Mouse (Mus musculus) stomach, postnatal 0 days (tissue): ENCODE data around the gene Ttc30a2. TPM values are rescaled to one million over a fixed set of nuclear protein-coding genes. Genes with fewer than 3 reads are reported as not detected.

Experiments used
- ATAC-seq: fragments of 200-750 bp; cut with Nextera tagmentation; 2 replicates; pipeline ENCODE4 v1.8.0; 2017; ENCODE audit not compliant: low FRiP score, low TSS enrichment
- DNase-seq: peaks from one replicate; pipeline ENCODE4 v3.0.0-alpha.2; 2016; ENCODE audit warnings: low spot score
- H3K27ac ChIP-seq: fragments of 300-500 bp; sonication (generic); replicated peaks from 2 replicates; pipeline ENCODE4 v1.5.1; 2014; ENCODE audit warnings: mild to moderate bottlenecking, control low read depth
- H3K27me3 ChIP-seq: fragments of 300-500 bp; sonication (generic); 2 replicates; pipeline ENCODE4 v1.6.1; 2014; ENCODE audit warnings: low read length; ENCODE audit not compliant: control insufficient read depth, insufficient read depth
- H3K36me3 ChIP-seq: fragments of 300-500 bp; sonication (generic); 2 replicates; pipeline ENCODE4 v1.6.1; 2014; ENCODE audit warnings: low read length, mixed read lengths; ENCODE audit not compliant: control insufficient read depth, insufficient read depth
- H3K4me1 ChIP-seq: fragments of 300-500 bp; sonication (generic); replicated peaks from 2 replicates; pipeline ENCODE4 v1.6.1; 2014; ENCODE audit warnings: antibody characterized with exemption; ENCODE audit not compliant: control insufficient read depth, insufficient read depth
- H3K4me2 ChIP-seq: fragments of 300-500 bp; sonication (generic); replicated peaks from 2 replicates; pipeline ENCODE4 v1.6.1; 2014; ENCODE audit warnings: low read depth, mild to moderate bottlenecking, control low read depth, moderate library complexity
- H3K4me3 ChIP-seq: fragments of 300-500 bp; sonication (generic); 2 replicates; pipeline ENCODE4 v1.5.1; 2014; ENCODE audit warnings: low read depth, low read length, control low read depth
- H3K9ac ChIP-seq: fragments of 300-500 bp; sonication (generic); 2 replicates; pipeline ENCODE4 v1.6.1; 2014; ENCODE audit warnings: mild to moderate bottlenecking, low read length, control low read depth, mixed read lengths
- H3K9me3 ChIP-seq: fragments of 300-500 bp; sonication (generic); 2 replicates; pipeline ENCODE4 v1.6.1; 2016; ENCODE audit warnings: low read length; ENCODE audit not compliant: control insufficient read depth
- CTCF ChIP-seq: IDR thresholded peaks from 2 replicates; pipeline ENCODE4 v1.5.1; 2016; ENCODE audit warnings: antibody characterized with exemption, low read depth, mild to moderate bottlenecking, moderate library complexity
- EP300 ChIP-seq: optimal IDR thresholded peaks from 2 replicates; pipeline ENCODE3; 2016; ENCODE audit warnings: antibody characterized with exemption
- whole genome bisulfite sequencing: fragments of 180-500 bp; shearing (Covaris S2); extraction: QIAGEN DNeasy Blood & Tissue Kit; methylation state at CpG from one replicate; pipeline ENCODE4 v1.1.7; 2014; 5-methylcytosine and 5-hydroxymethylcytosine counted together
- polyA plus RNA-seq: library from polyadenylated mRNA; unstranded; fragments of >200 nt; fragmentation: Nextera tagmentation; extraction: Ambion mirVana; gene quantifications from 2 replicates; pipeline ENCODE4 v1.2.1, GENCODE M21; 2015

Gene Ttc30a2
- polyA plus RNA-seq, 1 experiment from 2014 or later, result 0.27 TPM

DNA sequence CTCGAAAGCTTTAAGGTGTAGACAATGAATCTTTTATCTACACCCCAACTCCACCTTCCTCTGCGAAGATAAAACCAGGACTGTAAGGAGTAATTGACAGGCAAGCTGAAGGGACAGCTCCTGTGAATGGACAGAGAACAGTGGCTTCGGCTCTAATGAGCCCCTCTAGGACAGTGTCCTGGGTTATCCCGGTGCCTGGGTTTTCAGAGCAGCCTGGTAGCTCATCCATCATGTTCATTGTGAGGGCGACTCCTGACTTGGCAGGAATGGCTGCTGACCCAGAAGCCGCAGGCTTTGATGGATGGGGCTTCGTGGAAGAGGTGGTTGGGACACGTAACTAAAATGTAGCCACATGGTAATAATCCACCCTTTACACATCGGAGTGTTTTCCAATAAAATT is 24.9 kb upstream of the Ttc30a2 start:
- Histone ChIP-seq H3K4me1 (no peaks in the 10 kb centered on the region), H3K4me3 (no peak overlapping the region), H3K9ac (no peak overlapping the region), H3K27me3 (no peaks in the 10 kb centered on the region), H3K9me3 (no peaks in the 10 kb centered on the region), H3K36me3 (no peaks in the 10 kb centered on the region), H3K27ac (no peak overlapping the region), H3K4me2 (no peak overlapping the region)
- ATAC-seq, result no peak
- DNase-seq, result no peak
- no peak for TF ChIP-seq CTCF
- no peak for TF ChIP-seq EP300
- 47% methylated on average over 9 of the region's 9 CpGs for WGBS

DNA sequence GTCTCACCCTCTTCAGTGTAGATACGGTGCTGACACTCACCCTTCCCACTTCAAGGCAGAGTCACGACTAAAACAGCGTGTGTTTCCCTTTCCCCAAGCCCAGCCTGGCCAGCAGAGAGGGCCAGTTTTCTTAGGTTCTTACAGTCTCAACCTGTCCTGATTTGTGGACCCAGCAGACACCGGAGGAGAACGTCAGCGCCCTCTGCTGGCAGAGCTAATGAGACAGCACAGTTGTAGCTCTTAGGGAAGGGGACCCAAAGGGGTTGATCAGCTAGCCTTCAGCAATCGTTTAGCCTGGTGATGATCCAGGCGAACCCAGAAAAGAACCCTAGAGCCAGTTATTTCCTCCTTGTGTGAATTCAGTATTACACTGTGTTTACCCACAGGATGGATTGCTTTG is 23.4 kb upstream of the Ttc30a2 start:
- ATAC-seq (0 out of 2 replicates have a peak, but pooled peaks have one; percentile 54), DNase-seq (peak; percentile 74)
- Histone ChIP-seq H3K27ac (no peak overlapping the region), H3K9me3 (no peaks in the 10 kb centered on the region), H3K27me3 (no peaks in the 10 kb centered on the region), H3K4me3 (no peak overlapping the region), H3K36me3 (no peaks in the 10 kb centered on the region), H3K4me2 (no peak overlapping the region), H3K4me1 (no peaks in the 10 kb centered on the region), H3K9ac (no peak overlapping the region)
- TF ChIP-seq EP300, result no peak
- TF ChIP-seq CTCF, result peak; percentile 81
- WGBS, result 40% methylated on average over 8 of the region's 8 CpGs

DNA sequence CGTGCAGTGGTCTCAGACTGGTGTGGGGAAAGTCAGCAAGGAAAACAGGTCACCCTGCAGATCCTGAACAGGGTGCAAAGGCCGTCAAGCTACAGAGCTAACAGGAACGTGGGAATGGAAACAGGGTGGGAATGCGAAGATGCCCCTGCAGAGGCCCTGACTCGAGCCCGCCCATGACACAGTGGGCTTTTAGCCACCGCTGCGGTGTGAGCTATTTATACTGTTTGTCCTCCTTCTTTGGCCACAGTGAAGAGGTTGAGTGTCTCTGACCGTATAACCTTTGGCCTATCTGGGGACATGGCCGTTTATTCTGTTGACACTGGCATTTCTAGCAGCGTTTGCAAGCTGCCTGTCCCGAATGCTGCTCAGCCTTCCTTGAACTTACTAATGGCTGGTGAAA is 21.7 kb upstream of the Ttc30a2 start:
- ATAC-seq, result no peak

DNA sequence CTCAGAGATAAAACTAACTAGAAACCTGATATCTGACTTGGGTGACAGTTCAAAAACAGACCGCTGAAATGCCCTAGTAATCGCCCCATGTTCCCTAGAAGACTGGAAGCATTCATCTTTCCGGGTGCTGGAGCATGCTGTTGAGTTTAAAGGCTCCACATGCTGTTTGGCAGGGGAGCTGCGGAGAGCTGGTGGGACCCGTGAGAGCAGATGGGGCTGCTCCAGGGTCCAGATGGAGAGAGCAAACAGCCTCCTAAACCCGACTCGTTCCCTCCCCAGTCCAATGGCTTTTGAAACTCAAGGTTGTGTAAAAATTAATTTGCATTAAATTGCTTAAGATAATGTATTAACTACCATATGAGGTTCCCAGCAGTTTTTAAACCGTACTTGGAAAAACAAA is 20.7 kb upstream of the Ttc30a2 start:
- DNase-seq, result no peak
- Histone ChIP-seq H3K4me1 (no peaks in the 10 kb centered on the region), H3K27me3 (no peaks in the 10 kb centered on the region), H3K9ac (no peak overlapping the region), H3K9me3 (no peaks in the 10 kb centered on the region), H3K27ac (no peak overlapping the region), H3K4me2 (no peak overlapping the region), H3K36me3 (no peaks in the 10 kb centered on the region), H3K4me3 (no peak overlapping the region)
- ATAC-seq, result no peak
- no peak for TF ChIP-seq CTCF
- no peak for TF ChIP-seq EP300
- WGBS, result 28% methylated on average over 8 of the region's 8 CpGs

More for the DNA sequence above, 21.7 kb upstream of the Ttc30a2 start:
- Histone ChIP-seq H3K4me2 (no peak overlapping the region), H3K9me3 (no peaks in the 10 kb centered on the region), H3K27ac (no peak overlapping the region), H3K4me1 (no peaks in the 10 kb centered on the region), H3K4me3 (no peak overlapping the region), H3K36me3 (no peaks in the 10 kb centered on the region), H3K27me3 (no peaks in the 10 kb centered on the region), H3K9ac (no peak overlapping the region)
- WGBS, result 47% methylated on average over 12 of the region's 12 CpGs
- TF ChIP-seq EP300, result no peak
- no peak for TF ChIP-seq CTCF
- no peak for DNase-seq

DNA sequence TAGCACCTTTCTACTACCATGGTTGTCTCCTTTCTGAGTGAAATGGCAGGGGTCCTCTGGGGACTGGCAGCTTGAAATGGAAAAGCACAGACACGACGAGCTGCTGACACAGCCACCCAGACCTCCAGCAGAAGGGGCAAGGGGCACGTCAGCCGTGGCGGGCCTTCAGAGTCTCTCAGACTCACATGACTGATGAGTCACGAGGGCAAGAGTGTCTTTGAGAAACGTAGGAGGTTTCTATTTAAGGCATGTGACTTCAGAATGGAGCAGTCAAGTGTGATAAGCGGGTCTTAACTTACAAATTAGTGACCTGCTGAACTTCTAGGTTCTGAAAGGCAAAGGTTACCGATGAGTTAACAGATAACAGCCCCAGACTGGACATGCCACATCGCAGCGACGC is 19.8 kb upstream of the Ttc30a2 start:
- no peak overlapping the region for H3K4me2 ChIP-seq
- 35% methylated on average over 12 of the region's 12 CpGs for whole genome bisulfite sequencing
- ATAC-seq, result no peak
- DNase-seq, result no peak
- H3K4me1 ChIP-seq, result no peaks in the 10 kb centered on the region
- H3K36me3 ChIP-seq, result no peaks in the 10 kb centered on the region
- no peak overlapping the region for H3K27ac ChIP-seq
- H3K27me3 ChIP-seq, result no peaks in the 10 kb centered on the region
- TF ChIP-seq CTCF (no peak), EP300 (no peak)
- H3K9ac ChIP-seq, result no peak overlapping the region
- no peaks in the 10 kb centered on the region for H3K9me3 ChIP-seq
- H3K4me3 ChIP-seq, result no peak overlapping the region

DNA sequence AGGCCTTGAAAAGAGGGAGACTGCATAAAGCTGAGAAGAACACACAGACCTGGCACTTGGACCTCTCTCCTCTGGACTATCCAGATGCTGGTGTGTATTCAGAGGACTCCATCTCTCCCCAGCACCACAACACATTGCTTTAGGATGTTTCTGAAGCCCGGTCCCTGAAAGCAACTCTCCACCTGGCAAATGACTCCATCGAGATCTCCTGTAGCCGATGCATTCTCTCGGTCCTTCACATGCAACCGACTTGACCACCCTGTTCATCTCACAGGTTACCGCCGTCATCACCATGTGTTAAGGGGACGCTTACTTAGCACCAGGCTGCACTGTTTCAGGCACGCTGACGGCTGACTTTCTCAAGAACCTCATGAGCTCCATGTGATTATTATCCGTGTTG is 16.9 kb upstream of the Ttc30a2 start:
- Histone ChIP-seq H3K4me2 (no peak overlapping the region), H3K36me3 (no peaks in the 10 kb centered on the region), H3K9me3 (no peaks in the 10 kb centered on the region), H3K27me3 (no peaks in the 10 kb centered on the region), H3K4me3 (no peak overlapping the region), H3K9ac (no peak overlapping the region), H3K4me1 (peaks cover 3% of the 10 kb centered on the region; the same call in 1 of the 2 replicates), H3K27ac (no peak overlapping the region)
- DNase-seq (no peak), ATAC-seq (no peak)
- WGBS, result 95% methylated on average over 11 of the region's 11 CpGs
- TF ChIP-seq CTCF, result no peak
- no peak for TF ChIP-seq EP300
